Mouse (Mus musculus) induced T-regulatory cell, adult 2 months (primary cell): ENCODE measurements at regions not wholly inside any gene's neighbourhood (a gene's known extent, or its start where the extent isn't known, plus 50 kb on each side); places are given as distances from the start of the nearest gene placed in this dataset.

Experiments used
- DNase-seq: peaks from one replicate; pipeline ENCODE4 v3.0.0-alpha.2; 2012; ENCODE audit warnings: low read depth

DNA sequence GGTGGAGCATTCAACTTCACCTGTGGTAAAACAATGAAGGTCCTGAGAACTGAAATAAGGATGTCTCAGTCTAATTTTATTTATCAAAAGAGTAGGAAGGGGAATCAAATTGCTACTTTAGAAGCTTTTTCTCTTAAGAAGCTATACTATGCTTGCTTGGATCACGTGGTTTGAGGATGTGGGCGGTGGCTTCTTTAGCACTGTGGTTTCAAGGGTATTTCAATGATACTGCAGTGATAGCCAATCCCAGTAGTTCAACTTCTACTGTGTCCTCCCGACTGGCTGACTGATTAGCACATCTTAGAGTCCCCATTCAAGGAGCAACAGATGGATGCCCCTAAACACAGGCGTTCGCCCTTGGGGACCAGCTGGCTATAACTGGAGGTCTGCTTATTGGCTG lies 575.6 kb downstream of the Vrk1 start:
- peak; percentile 23 for DNase-seq

DNA sequence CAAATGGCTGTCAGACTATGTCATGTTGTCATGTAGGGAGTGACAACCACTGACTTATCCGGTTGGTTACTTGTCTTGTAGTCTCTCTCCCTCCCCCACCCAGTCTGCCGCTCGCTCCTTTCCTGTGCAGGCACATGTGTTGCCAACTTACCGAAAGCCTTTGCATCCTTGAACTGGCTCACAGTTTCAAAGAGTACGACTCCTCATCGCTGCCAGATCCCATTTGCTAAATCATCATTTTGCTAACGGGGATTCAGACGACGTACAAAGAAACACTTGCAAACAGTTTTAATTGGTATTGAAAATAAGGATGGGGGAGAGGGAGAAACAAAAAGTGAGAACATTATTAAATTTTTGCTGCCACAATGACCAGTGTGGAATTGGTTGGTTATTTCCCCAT lies 582.7 kb downstream of the Vrk1 start:
- DNase-seq: no peak

- no peak for DNase-seq
Measured at GRCm38 (mm10) chr12:106597636-106598035, 587.6 kb downstream of the Vrk1 start.

DNA sequence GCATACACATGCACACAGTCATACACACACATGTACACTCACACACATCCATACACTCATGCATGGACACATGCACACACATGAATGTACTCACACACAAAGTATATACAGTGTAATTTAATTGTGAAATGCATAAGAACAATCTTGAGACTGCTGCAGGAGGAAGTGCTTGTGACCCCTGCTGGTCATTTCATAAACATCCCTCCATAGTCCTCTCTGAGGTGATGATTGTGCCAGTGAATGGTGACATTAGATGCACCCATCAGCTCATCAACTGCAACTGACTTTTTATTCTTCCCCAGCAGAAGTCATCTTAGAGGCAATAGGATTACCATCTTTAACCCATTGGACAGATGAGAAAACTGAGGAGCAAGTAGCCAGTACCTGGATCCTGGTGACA lies 597.2 kb downstream of the Vrk1 start:
- DNase-seq: peak; percentile 5

DNA sequence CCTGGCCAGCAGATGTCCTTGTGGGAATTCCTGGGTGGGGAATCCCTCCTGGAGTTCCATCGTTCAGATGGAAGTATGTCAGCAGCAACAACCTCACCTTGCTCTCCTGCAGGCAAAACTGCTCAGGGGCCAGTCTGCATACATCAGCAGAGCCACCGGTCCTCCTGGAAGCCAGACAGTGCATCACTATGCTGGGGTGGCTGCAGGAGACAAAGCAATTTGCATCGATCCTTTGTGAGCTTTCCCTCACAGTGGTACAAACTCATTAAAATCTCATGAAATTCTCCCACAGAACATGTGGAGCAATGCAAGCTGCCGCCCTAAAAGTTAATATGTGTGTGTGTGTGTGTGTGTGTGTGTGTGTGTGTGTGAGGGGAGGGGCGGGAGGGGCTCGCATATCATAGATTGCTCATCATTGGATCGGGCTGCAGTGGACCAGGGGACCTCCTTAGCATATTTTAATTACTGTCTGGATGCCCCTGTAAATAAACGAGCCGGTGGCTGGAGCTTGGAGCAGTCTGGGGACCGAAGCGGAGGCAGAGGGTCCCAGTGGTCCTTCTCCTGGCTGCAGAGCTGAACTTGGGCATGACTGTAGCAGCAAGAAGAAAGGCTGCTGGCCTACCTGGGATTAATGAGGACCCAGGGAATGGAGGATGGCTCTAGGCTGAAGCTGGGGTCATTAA lies 597.8 kb downstream of the Vrk1 start:
- DNase-seq: no peak

DNA sequence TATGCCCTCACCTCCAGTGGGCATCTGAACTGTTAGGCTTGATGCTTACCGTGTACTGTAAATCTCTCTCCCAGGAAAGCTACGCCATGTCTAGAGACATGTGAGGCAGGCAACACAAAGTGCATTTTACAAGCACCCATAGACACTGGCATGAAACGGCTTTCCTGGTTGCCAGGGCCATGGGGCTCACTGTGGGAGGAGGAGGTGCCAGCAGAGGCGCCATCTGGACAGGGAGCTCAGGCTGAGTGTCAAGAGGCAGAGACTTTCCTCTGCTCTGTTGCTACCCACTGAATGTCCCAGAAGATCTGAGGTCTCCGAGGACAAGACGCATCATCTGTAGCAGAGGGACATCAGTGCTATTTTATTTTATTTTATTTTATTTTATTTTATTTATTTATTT lies 608.7 kb downstream of the Vrk1 start:
- no peak for DNase-seq

DNA sequence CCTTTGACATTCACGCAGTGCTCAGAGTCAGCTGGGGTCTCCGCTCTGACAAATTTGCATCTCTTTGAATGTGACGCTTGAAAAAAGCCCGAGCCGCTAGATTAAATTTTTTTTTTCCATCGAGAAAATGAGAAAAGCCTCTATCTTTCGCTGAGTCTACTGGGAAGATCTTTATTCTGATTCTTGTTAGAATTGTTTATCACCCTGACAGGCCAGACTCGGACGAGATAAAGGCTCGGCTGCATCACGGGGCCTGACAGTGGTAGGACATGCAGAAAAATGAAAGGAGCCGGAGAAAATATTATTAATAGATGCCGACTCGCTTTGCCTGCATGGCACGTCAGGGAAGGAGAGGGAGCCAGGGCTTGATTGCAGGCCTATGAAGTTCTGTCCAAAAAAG lies 616.8 kb downstream of the Vrk1 start:
- DNase-seq: no peak

DNA sequence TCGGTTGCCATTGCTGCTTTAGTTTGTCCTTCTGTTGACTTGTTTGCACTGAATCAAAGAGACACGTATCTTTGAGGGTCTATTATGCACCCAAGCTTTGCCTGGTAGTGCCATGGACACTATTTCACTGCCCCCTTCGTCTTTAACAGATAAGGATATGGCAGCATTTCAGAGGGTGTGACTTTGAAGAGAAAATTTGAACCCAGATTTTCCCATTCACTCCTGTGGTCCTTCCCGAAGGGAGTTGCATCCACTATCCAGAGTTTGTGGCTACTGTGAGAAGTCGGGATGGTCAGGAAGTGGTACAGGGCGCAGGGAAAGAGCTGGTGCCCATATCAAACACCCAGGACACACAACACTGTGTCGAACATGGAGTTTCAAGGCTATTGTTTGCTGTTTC lies 622.5 kb downstream of the Vrk1 start:
- DNase-seq: no peak

GRCm38 (mm10) chr12:106633096-106633495 lies 623.1 kb downstream of the Vrk1 start:
- DNase-seq: peak; percentile 6

- peak; percentile 1 for DNase-seq
Measured at GRCm38 (mm10) chr12:106658317-106658716, 648.3 kb downstream of the Vrk1 start.

DNA sequence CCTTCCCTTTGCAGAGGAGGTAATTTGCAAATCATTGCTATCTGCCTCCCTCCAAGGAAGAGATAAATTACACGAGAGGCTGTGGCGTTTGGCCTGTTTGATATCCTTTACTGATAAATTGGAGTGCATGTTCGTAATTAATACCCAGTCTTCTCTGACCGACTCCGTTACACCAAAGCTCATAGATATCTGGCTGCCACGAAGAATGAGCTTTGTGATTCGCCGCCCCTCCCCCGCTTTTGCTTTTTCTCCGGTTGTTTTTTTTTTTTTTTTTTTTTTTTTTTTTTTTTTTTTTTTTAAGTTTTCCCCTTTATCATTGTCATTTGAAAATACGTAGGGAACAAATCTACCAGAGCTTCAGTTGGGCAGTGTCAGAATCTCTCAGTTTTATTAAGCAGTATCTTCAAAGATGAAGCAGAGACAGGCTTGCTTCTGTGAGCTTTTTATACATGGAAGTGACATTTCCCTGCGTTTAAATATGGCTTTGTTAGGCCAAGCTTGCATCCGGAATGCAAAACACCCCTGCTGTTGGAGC lies 663.3 kb downstream of the Vrk1 start:
- no peak for DNase-seq

DNA sequence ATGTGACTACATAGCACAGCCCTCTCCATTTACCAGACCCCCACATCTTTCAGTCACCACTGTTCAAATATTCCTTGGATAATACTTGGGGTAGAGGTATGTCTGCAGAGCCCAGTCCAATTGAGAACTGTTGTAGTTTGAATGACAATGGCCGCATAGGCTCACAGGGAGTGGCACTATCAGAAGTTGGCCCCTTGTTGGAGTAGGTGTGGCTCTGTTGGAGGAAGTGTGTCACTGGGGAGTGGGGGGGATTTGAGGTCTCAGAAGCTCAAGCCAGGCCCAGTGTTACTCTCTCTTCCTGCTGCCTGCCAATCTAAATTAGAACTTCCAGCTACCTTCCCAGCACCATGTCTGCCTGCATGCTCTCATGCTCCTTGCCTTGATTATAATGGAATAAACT lies 664.7 kb downstream of the Vrk1 start:
- no peak for DNase-seq

- DNase-seq: no peak
Measured at GRCm38 (mm10) chr12:106676136-106676535, 666.1 kb downstream of the Vrk1 start.

- DNase-seq: no peak
Measured at GRCm38 (mm10) chr12:106676566-106676965, 666.5 kb downstream of the Vrk1 start.

DNA sequence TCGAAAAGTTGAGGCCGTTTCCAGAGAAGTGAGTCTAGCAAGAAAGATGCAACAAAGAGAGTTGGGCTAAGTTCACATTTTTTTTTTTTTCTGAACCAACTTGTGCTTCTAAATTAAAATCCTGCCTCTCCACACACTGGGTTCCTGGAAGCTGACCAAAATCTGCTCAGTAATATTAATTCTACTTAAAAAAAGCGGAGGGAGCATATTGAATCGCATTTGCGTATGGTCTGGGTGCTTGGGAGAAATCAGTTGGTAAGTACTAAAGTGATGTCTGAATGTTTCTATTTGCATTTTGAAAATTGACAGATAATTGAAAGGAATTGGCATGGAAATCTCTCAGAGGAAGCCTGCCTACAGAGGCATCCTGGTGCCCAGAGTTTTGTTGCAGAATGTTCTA lies 676.0 kb downstream of the Vrk1 start:
- no peak for DNase-seq

- no peak for DNase-seq
Measured at GRCm38 (mm10) chr12:106687751-106688150, 677.7 kb downstream of the Vrk1 start.

DNA sequence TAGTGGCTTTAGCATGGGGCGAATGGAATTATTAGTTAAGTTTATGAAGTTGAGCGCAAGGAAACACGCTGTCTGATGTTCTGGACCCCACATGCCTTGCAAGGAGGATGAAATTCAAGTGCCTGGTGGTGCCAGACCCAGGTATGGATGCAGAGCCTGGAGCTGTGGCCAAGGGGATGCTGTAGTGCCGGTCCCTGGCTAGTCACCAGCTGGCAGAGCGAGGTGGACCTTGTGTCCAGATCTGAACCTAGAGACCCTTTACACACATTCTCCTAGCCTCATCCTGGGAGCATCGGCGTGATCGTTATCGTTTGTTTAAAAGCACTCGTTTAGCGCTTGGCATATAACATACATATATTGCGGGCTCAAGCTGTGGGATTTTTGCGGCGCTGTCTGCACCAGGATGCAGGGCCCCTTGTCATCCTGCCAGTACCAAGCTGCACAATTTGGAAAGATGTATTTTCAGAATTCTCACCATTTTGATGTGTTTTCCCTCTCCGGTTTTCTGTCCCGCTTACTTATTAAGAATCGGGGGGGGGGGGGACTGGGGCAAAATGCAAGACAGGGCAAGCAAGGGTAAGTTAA lies 678.2 kb downstream of the Vrk1 start:
- no peak for DNase-seq

GRCm38 (mm10) chr12:106702958-106703357 lies 692.9 kb downstream of the Vrk1 start:
- no peak for DNase-seq

DNA sequence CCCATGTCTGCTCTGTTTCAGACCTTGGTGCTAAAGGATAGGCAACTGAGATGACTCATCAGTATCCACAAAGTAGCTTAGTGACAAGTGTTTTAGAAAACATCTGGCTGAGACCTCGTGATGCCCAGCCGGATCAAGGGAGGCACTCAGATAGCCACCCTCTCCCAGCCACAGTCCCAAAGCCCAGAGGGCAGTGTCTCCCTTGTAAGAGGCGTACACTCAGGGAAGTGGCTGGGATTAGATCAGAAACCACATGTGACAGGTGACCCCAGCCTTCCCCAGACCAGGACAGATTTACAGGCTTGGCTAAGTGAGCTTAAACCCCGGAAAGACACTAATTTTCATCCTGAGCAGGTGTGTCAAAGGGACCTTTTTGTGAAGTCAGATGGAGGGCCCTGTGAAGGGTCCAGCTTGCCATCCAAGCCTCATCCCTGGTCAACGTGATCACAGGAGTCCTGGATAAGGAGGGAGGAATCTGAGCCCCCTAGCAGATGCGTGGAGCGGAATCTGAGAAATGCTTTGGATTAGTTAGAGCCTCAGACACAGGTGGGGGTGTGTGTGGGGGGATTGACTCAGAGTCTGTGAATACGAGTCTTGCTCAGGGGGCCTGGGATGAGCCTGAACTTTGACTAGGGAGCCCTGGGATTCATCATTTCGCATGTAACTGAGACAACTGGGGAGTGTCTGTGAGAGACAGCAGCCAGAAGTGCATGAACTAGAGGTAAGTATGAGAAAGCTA lies 711.4 kb downstream of the Vrk1 start:
- DNase-seq: no peak

DNA sequence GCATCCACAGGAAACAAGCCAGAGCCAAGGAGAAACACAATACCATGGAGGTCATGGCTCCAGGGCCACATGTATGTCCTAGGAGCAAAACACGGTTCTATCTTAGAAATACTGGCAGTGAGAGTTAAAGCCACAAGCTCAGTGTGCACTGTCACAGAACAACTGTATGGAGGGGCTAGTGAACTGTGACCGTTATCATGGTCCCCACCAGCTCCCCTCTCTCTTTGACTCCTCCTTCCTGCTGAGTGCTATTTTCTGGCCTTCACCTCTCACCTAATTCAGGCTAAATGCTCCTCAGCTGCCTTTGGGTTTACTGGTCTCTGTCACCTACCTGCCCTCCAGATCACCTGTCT lies 712.0 kb downstream of the Vrk1 start:
- DNase-seq: no peak

DNA sequence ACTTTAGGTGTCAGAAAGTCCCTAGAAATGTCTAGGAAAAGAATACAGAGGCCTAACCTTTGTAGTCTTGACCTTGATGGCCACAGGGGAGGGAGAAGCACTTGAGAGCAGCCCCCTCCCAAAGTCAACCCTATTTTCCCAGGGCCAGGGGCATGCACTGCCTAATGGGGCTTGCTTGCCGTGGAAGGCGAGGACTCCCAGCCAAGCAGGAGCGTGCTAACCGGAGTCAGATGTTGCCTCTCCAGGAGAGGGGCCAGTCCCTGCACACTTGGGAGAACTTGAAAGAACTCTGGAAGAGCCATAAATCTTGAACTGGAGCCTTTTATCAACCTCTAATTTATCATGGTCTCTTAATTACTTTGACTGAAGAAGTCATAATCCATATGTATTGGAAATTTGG lies 712.7 kb downstream of the Vrk1 start:
- DNase-seq: no peak

GRCm38 (mm10) chr12:106726920-106727319 lies 716.9 kb downstream of the Vrk1 start:
- no peak for DNase-seq

DNA sequence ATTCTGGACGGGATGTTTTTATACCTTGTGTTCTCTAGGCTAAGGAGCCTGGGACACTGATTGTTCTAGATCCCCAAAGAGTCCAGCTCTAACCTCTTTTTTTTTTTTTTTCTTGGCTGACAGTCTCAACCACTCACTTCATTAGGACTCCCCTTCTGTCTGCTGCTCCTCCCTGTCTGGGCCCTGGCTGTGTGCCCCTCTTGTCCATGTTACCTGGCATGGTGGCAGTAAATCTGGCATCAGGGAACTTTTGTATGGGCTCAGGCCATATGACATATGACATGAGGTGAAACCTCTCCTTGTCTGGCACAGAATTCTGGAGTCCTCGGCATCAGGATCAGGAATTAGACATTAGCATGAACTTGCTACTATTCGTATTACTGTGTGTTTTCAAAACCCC lies 717.5 kb downstream of the Vrk1 start:
- DNase-seq: no peak
